Mouse (Mus musculus): Measurements from ENCODE around the gene Kctd19.

GRCm38 (mm10) chr8:105418992-105419391 is 5.7 kb upstream of the Kctd19 start:
- peak; percentile 12; the same call in 1 of the 2 replicates for TF ChIP-seq CTCF (IDR thresholded peaks at IDR 0.05; ENCODE audit: low read depth)
- TF ChIP-seq EP300 (IDR thresholded peaks at IDR 0.05; ENCODE audit: low read depth): no peak

Measured in liver, embryonic 14.5 days (tissue).